Mouse (Mus musculus): ENCODE measurements around the gene Kat5.

Gene Kat5

GRCm38 (mm10) chr19:5629907-5630306, 19.9 kb upstream of the Kat5 start:
- DNase-seq (ENCODE audit: low read depth, low spot score) = no peak

- no peak for DNase-seq (ENCODE audit: low read depth, low spot score)
Observed at GRCm38 (mm10) chr19:5625311-5625710, 15.3 kb upstream of the Kat5 start.

- no peak for DNase-seq (ENCODE audit: low read depth, low spot score)
Observed at GRCm38 (mm10) chr19:5621884-5622283, 11.8 kb upstream of the Kat5 start.

GRCm38 (mm10) chr19:5620007-5620406, 10.0 kb upstream of the Kat5 start:
- no peak for DNase-seq (ENCODE audit: low read depth, low spot score)

- DNase-seq (ENCODE audit: low read depth, low spot score) = no peak
Observed at GRCm38 (mm10) chr19:5614953-5615352, 4.9 kb upstream of the Kat5 start.

- DNase-seq (ENCODE audit: low read depth, low spot score) = no peak
Observed at GRCm38 (mm10) chr19:5612762-5613411, 2.9 kb upstream of the Kat5 start.

- no peak for DNase-seq (ENCODE audit: low read depth, low spot score)
Observed at GRCm38 (mm10) chr19:5611973-5612372, 1.9 kb upstream of the Kat5 start.

- DNase-seq (ENCODE audit: low read depth, low spot score) = no peak
Observed at GRCm38 (mm10) chr19:5609171-5609546, 878 bp downstream of the Kat5 start.

- no peak for DNase-seq (ENCODE audit: low read depth, low spot score)
Observed at GRCm38 (mm10) chr19:5608707-5609106, 1.3 kb downstream of the Kat5 start.

GRCm38 (mm10) chr19:5607705-5608410, 2.2 kb downstream of the Kat5 start:
- DNase-seq (ENCODE audit: low read depth, low spot score) = no peak

- no peak for DNase-seq (ENCODE audit: low read depth, low spot score)
Observed at GRCm38 (mm10) chr19:5606196-5606595, 3.8 kb downstream of the Kat5 start.

GRCm38 (mm10) chr19:5605126-5605525, 4.9 kb downstream of the Kat5 start:
- DNase-seq (ENCODE audit: low read depth, low spot score) = no peak

- no peak for DNase-seq (ENCODE audit: low read depth, low spot score)
Observed at GRCm38 (mm10) chr19:5603664-5604063, 6.4 kb downstream of the Kat5 start.

GRCm38 (mm10) chr19:5601752-5602541, 8.1 kb downstream of the Kat5 start, which contains the start of gene Rnaseh2c:
Gene Rnaseh2c (plus strand): TSS chr19:5601873.
- DNase-seq (ENCODE audit: low read depth, low spot score) = peak; percentile 80

- no peak for DNase-seq (ENCODE audit: low read depth, low spot score)
Observed at GRCm38 (mm10) chr19:5599224-5599623, 10.8 kb downstream of the Kat5 start.

- no peak for DNase-seq (ENCODE audit: low read depth, low spot score)
Observed at GRCm38 (mm10) chr19:5591888-5592287, 18.1 kb downstream of the Kat5 start.

- no peak for DNase-seq (ENCODE audit: low read depth, low spot score)
Observed at GRCm38 (mm10) chr19:5589159-5589558, 20.9 kb downstream of the Kat5 start.

- DNase-seq (ENCODE audit: low read depth, low spot score) = no peak
Observed at GRCm38 (mm10) chr19:5581995-5582394, 28.0 kb downstream of the Kat5 start.

GRCm38 (mm10) chr19:5580776-5581175, 29.3 kb downstream of the Kat5 start:
- no peak for DNase-seq (ENCODE audit: low read depth, low spot score)

- DNase-seq (ENCODE audit: low read depth, low spot score) = no peak
Observed at GRCm38 (mm10) chr19:5579971-5580370, 30.1 kb downstream of the Kat5 start.

- DNase-seq (ENCODE audit: low read depth, low spot score) = no peak
Observed at GRCm38 (mm10) chr19:5575336-5575735, 34.7 kb downstream of the Kat5 start.

- DNase-seq (ENCODE audit: low read depth, low spot score) = no peak
Observed at GRCm38 (mm10) chr19:5572331-5573125, 37.5 kb downstream of the Kat5 start.
